Mouse (Mus musculus) kidney, postnatal 0 days (tissue): ENCODE data around the gene Rnf121. TPM values are rescaled to one million over a fixed set of nuclear protein-coding genes. Genes with fewer than 3 reads are reported as not detected.

ENCODE experiments used
- ATAC-seq: fragments of 200-750 bp; cut with Nextera tagmentation; replicated peaks from 2 replicates; pipeline ENCODE4 v1.8.0; 2017; ENCODE audit warnings: low read depth, moderate number of reproducible peaks, moderate TSS enrichment, moderate library complexity; ENCODE audit not compliant: low FRiP score
- DNase-seq: peaks from one replicate; pipeline ENCODE4 v3.0.0-alpha.2; 2016; ENCODE audit warnings: low spot score
- H3K27ac ChIP-seq: fragments of 300-500 bp; sonication (generic); 2 replicates; pipeline ENCODE4 v1.5.1; 2014; ENCODE audit warnings: mild to moderate bottlenecking
- H3K27me3 ChIP-seq: fragments of 300-500 bp; sonication (generic); 2 replicates; pipeline ENCODE4 v1.6.1; 2014; ENCODE audit warnings: low read length, mixed read lengths; ENCODE audit not compliant: insufficient read depth
- H3K36me3 ChIP-seq: fragments of 300-500 bp; sonication (generic); 2 replicates; pipeline ENCODE4 v1.6.1; 2014; ENCODE audit warnings: low read length, mixed read lengths; ENCODE audit not compliant: insufficient read depth
- H3K4me1 ChIP-seq: fragments of 300-500 bp; sonication (generic); replicated peaks from 2 replicates; pipeline ENCODE4 v1.6.1; 2014; ENCODE audit warnings: antibody characterized with exemption, low read length, mixed read lengths; ENCODE audit not compliant: insufficient read depth
- H3K4me2 ChIP-seq: fragments of 300-500 bp; sonication (generic); 2 replicates; pipeline ENCODE4 v1.6.1; 2014; ENCODE audit warnings: mild to moderate bottlenecking, low read length, moderate library complexity, mixed read lengths
- H3K4me3 ChIP-seq: fragments of 300-500 bp; sonication (generic); replicated peaks from 2 replicates; pipeline ENCODE4 v1.5.1; 2014; ENCODE audit warnings: low read depth, low read length
- H3K9ac ChIP-seq: fragments of 300-500 bp; sonication (generic); 2 replicates; pipeline ENCODE4 v1.6.1; 2014; ENCODE audit warnings: low read depth, low read length
- H3K9me3 ChIP-seq: fragments of 300-500 bp; sonication (generic); replicated peaks from 2 replicates; pipeline ENCODE4 v1.6.1; 2016; ENCODE audit warnings: low read length, inconsistent platforms, mixed read lengths
- CTCF ChIP-seq: IDR thresholded peaks from 2 replicates; pipeline ENCODE4 v1.5.1; 2016; ENCODE audit warnings: antibody characterized with exemption, low read depth, mild to moderate bottlenecking, moderate library complexity
- WGBS: fragments of 180-500 bp; shearing (Covaris S2); extraction: QIAGEN DNeasy Blood & Tissue Kit; methylation state at CpG from one replicate; pipeline ENCODE4 v1.1.7; 2014; 5-methylcytosine and 5-hydroxymethylcytosine counted together
- polyA plus RNA-seq: library from polyadenylated mRNA; unstranded; fragments of >200 nt; fragmentation: Nextera tagmentation; extraction: Ambion mirVana; gene quantifications from 2 replicates; pipeline ENCODE4 v1.2.1, GENCODE M21; 2015

Gene Rnf121
- polyA plus RNA-seq, 1 experiment from 2014 or later: 24.8 TPM

DNA sequence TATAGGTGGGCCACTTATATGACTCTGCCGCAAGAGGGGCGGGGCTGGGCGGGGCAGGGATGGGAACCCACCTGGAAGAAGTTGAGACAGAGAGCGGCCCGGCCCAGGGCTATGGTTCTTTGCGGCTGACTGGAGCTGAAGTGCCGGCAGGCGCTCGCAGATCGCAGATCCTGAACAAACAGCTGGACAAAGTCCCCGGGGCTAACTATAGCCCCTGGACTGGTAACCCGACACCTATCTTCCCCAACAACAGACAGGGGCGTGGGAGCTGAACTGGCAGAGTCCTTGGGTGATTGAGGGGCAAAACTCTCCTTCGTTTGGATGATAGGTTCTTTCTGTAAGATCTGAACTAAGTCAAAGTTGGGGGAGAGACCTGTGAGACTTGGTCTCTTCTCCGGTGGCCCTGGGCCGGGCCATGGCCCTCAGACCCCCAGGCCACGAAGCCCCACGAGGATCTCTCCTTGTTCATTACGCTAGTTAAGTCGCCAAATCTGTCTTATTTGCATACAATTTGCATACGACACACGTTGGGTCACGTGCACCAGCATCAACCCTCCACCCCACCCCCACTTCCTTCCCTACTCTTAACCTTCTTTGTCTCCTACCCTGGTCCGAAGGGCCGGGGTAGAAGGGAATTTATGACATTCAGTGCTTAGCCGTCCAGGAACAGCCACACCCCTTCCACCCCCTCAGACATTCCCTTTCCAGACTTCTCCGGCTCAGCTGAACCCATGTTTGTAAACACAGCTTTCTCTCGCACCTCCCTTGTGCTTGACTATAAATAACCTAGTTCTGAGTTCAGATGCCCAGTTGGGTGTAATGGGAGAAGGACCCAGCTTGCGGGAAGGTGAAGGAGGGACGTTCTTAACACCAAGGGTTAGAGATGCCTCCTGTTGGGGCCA is 34.7 kb upstream of the Rnf121 start:
- 3% methylated on average over 30 of the region's 30 CpGs for WGBS
- ATAC-seq (peak; percentile 79), DNase-seq (peak; percentile 88)
- Histone ChIP-seq H3K4me3 (peak overlapping the region; percentile 24), H3K27me3 (no peaks in the 10 kb centered on the region), H3K9ac (peak overlapping the region; percentile 35; the same call in 1 of the 2 replicates), H3K4me2 (peak overlapping the region; percentile 79), H3K36me3 (no peaks in the 10 kb centered on the region), H3K9me3 (no peaks in the 10 kb centered on the region), H3K27ac (peak overlapping the region; percentile 57), H3K4me1 (peaks cover 16% of the 10 kb centered on the region; the same call in 1 of the 2 replicates)
- no peak for TF ChIP-seq CTCF

DNA sequence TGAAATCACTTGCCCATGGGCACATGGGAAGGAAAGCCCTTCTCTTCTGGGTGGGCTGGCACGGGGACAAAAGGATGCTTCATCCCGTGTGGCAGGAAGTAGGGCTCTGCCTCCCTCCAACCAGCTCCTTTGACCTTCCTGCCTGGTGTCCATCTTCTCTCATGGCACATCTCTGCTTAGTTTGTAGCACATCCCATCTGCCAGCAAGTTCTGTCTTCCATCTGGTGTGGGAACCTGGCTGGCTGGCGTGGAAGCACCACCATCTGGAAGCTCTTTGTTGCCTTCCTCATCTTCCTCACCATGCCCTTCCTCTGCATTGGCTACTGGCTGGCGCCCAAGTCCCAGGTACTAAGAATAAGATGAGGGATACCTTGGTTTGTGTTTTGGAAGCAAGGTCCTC is 22.1 kb upstream of the Rnf121 start:
- Histone ChIP-seq H3K36me3 (peaks cover 14% of the 10 kb centered on the region; the same call in 1 of the 2 replicates), H3K9ac (no peak overlapping the region), H3K27me3 (no peaks in the 10 kb centered on the region), H3K27ac (no peak overlapping the region), H3K4me3 (no peak overlapping the region), H3K4me1 (no peaks in the 10 kb centered on the region), H3K9me3 (no peaks in the 10 kb centered on the region), H3K4me2 (no peak overlapping the region)
- no peak for TF ChIP-seq CTCF
- WGBS: 81% methylated on average over 4 of the region's 4 CpGs
- ATAC-seq: no peak
- DNase-seq: no peak

DNA sequence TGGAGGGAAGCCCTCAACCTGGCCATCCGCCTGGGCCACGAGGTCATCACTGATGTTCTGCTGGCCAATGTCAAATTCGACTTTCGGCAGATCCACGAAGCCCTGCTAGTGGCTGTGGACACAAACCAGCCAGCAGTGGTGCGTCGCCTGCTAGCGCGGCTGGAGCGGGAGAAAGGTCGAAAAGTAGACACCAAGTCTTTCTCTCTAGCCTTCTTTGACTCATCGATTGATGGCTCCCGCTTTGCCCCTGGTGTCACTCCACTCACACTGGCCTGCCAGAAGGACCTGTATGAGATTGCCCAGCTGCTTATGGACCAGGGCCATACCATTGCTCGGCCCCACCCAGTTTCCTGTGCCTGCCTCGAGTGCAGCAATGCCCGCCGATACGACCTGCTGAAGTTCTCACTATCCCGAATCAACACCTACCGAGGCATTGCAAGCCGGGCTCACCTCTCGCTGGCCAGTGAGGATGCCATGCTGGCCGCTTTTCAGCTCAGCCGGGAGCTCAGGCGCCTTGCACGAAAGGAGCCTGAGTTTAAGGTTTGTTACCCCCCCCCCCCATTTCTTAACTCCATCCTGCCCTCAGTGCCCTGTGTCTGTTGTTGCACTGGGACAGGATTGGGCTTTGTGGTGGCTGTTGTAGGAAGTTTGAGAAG is 18.9 kb upstream of the Rnf121 start:
- WGBS: 86% methylated on average over 26 of the region's 26 CpGs
- no peak overlapping the region for H3K4me2 ChIP-seq
- H3K36me3 ChIP-seq: peaks cover 40% of the 10 kb centered on the region

DNA sequence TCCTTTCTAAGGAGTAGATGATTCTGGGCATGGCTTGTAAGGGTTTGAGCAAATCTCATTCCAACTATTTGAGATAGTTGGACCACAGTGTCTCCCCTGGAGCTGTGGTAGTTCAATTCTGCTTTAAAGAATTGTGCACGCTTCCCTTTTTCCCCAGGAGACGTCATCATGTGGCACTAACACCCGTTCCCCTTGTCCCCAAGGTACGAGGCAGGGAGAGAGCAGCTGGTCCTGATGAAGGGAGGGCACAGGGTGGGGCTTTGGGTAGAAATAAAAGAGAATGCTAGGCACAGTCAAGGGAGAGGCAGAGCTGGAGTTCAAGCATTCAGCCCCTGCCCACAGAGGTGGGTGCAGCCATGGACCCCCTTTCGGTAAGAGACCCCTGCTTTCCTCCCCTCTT is 17.5 kb upstream of the Rnf121 start, which contains the start of gene Trpc2:
Trpc2 (plus strand) TSS at position 301 of the 400 bp plus-strand sequence.
- DNase-seq: no peak
- no peak within 1 kb of the TSS for H3K4me3 ChIP-seq
- H3K36me3 ChIP-seq: peaks cover 47% of the 10 kb centered on the region
- no peak within 1 kb of the TSS for H3K27ac ChIP-seq
- H3K9ac ChIP-seq: no peak within 1 kb of the TSS
- 88% methylated on average over 5 of the region's 5 CpGs for WGBS
- no peaks in the 10 kb centered on the region for H3K9me3 ChIP-seq
- H3K4me1 ChIP-seq: no peaks in the 10 kb centered on the region
- H3K4me2 ChIP-seq: no peak within 1 kb of the TSS
- H3K27me3 ChIP-seq: no peaks in the 10 kb centered on the region
- no peak for ATAC-seq
- no peak for TF ChIP-seq CTCF

More for the DNA sequence above, 18.9 kb upstream of the Rnf121 start:
- no peak overlapping the region for H3K27ac ChIP-seq
- H3K4me1 ChIP-seq: no peaks in the 10 kb centered on the region
- no peaks in the 10 kb centered on the region for H3K27me3 ChIP-seq
- H3K9me3 ChIP-seq: no peaks in the 10 kb centered on the region
- no peak overlapping the region for H3K9ac ChIP-seq
- no peak for TF ChIP-seq CTCF
- DNase-seq (no peak), ATAC-seq (no peak)
- no peak overlapping the region for H3K4me3 ChIP-seq

DNA sequence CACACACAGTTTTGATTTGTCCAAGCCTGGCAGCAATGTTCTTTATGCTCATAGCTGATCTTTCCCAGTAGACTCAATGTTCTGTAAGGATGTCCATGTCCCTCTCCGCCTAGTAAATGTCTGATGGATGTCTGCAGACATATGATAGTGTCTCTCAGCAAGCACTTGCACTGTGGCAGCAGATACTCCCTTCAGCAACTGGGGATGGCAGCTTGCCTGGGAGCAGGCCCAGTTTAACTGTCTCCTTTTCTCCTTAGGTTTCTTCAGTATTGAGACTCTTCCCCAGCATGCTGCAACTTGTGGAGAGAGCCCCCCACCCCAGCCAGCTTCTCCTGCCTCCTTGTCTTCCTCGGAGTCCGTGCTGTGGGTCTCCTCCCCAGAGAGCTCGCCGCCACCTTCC is 16.5 kb upstream of the Rnf121 start:
- Histone ChIP-seq H3K9ac (no peak overlapping the region), H3K4me1 (no peaks in the 10 kb centered on the region), H3K36me3 (peaks cover 56% of the 10 kb centered on the region), H3K4me2 (no peak overlapping the region), H3K4me3 (no peak overlapping the region), H3K27ac (no peak overlapping the region), H3K9me3 (no peaks in the 10 kb centered on the region), H3K27me3 (no peaks in the 10 kb centered on the region)
- WGBS: 91% methylated on average over 5 of the region's 5 CpGs
- DNase-seq (no peak), ATAC-seq (no peak)
- no peak for TF ChIP-seq CTCF

DNA sequence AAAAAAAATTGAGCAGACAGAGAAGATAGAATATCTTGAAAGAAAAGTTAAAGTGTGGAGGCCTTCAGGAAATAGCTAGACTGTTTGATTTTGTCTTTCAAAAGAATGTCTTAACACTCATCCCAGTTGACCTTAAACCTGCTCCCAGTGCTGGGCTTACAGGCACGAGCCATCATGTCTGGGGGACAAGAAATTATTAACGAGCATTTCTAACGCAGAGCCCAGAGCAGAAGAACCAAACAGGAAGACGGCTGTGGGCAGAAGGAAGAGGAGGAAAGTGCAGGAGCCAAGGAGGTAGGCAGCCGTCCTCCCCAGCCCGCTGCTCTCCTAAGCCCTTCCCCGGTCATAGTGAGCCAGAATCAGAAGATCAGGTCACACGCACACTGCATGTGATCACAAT is 15.0 kb upstream of the Rnf121 start:
- H3K9ac ChIP-seq: no peak overlapping the region
- no peaks in the 10 kb centered on the region for H3K4me1 ChIP-seq
- no peaks in the 10 kb centered on the region for H3K27me3 ChIP-seq
- ATAC-seq (no peak), DNase-seq (no peak)
- peaks cover 64% of the 10 kb centered on the region for H3K36me3 ChIP-seq
- no peak for TF ChIP-seq CTCF
- WGBS: 82% methylated on average over 8 of the region's 8 CpGs
- H3K9me3 ChIP-seq: no peaks in the 10 kb centered on the region
- H3K4me3 ChIP-seq: no peak overlapping the region
- H3K4me2 ChIP-seq: no peak overlapping the region
- H3K27ac ChIP-seq: no peak overlapping the region
